Mouse (Mus musculus) pancreas, adult 10 weeks (tissue): ENCODE measurements around the gene A030003K21Rik. TPM values are rescaled to one million over a fixed set of nuclear protein-coding genes. Genes with fewer than 3 reads are reported as not detected.

Experiments used
- polyA plus RNA-seq: library from polyadenylated mRNA; stranded (reverse); fragments of 350-450 nt; fragmentation: Illumina TruSeq; extraction: RNeasy Lipid Tissue Mini Kit (QIAGEN cat#74804); gene quantifications from one replicate; pipeline ENCODE4 v1.2.3, GENCODE M21; 2015; ENCODE audit warnings: low read depth, low replicate concordance; ENCODE audit not compliant: insufficient read depth

A030003K21Rik gene
- polyA plus RNA-seq: not detected

GRCm38 (mm10) chr1:82943295-82943694 lies at the start of gene A030003K21Rik:
Gene A030003K21Rik (minus strand): TSS chr1:82943388.

GRCm38 (mm10) chr1:82959870-82960385 lies 16.7 kb upstream of the A030003K21Rik start, which contains the start of gene Gm47955:
Gene Gm47955 (plus strand): TSS chr1:82960286.

GRCm38 (mm10) chr1:82955913-82956312 lies 12.7 kb upstream of the A030003K21Rik start, which contains the start of gene Gm7544:
Gene Gm7544 (minus strand): TSS chr1:82956013.

GRCm38 (mm10) chr1:82931326-82931725 lies 11.9 kb downstream of the A030003K21Rik start, which contains the start of gene Gm6217:
Gene Gm6217 (minus strand): TSS chr1:82931399.

DNA sequence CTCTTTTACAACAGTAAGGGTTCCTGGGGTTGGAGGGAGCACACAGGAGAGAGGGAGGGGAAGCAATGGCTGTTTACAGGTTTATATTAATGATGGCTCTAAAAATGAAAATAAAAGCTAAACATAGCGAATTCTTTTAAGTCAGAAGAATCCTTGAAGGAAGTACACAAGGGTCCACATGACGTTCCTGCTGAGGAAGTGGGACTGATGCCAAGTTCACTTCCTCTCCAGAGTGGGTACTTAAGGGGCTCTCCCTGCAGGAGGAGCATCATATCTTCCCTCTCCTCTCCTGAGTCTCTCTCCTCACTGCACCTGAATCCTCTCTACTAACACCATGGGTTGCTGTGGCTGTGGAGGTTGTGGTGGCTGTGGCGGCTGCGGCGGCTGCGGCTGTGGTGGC lies 18.5 kb downstream of the A030003K21Rik start, which contains the start of gene A030014E15Rik:
A030014E15Rik (plus strand) TSS at position 268 of the 400 bp plus-strand sequence.

DNA sequence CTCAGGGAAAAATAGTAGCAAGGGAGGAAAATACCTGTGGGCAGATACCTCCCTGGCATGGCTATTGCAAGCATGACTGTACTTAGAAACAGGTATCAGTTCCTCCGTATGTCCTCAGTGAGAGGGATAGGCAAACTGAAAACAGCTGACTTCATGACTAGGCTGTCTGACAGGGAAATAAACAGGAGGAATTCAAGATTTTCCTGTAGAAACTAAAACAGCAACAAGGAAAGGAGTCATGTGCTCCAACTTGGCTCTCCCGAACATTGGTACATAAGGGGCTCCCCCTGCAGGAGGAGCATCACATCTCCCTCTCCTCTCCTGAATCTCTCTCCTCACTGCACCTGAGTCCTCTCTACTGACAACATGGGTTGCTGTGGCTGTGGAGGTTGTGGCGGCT lies 30.2 kb downstream of the A030003K21Rik start, which contains the start of gene A030005L19Rik:
A030005L19Rik (plus strand) TSS at position 301 of the 400 bp plus-strand sequence.

Other genes with a start within 250 kb of the A030003K21Rik start
- 30.1 TPM for gene Mff, start 218.5 kb downstream of the A030003K21Rik start, polyA plus RNA-seq
- not detected for gene Tm4sf20, start 174.9 kb downstream of the A030003K21Rik start, polyA plus RNA-seq
- gene Gm47791, start 172.1 kb downstream of the A030003K21Rik start, polyA plus RNA-seq: not detected
- gene Agfg1, start 103.9 kb downstream of the A030003K21Rik start, polyA plus RNA-seq: 3.6 TPM
- gene A030005L19Rik, start 30.1 kb downstream of the A030003K21Rik start, polyA plus RNA-seq: not detected
- gene A030014E15Rik, start 18.5 kb downstream of the A030003K21Rik start, polyA plus RNA-seq: not detected
- not detected for gene Gm6217, start 12.0 kb downstream of the A030003K21Rik start, polyA plus RNA-seq
- not detected for gene Gm7544, start 12.6 kb upstream of the A030003K21Rik start, polyA plus RNA-seq
- gene Gm47955, start 16.9 kb upstream of the A030003K21Rik start, polyA plus RNA-seq: not detected
- gene Gm47959, start 57.2 kb upstream of the A030003K21Rik start, polyA plus RNA-seq: not detected
- not detected for gene Slc19a3, start 95.1 kb upstream of the A030003K21Rik start, polyA plus RNA-seq
- gene Krtap28-10, start 99.1 kb upstream of the A030003K21Rik start, polyA plus RNA-seq: not detected
- not detected for gene Gm47969, start 101.5 kb upstream of the A030003K21Rik start, polyA plus RNA-seq
- not detected for gene A030005K14Rik, start 116.0 kb upstream of the A030003K21Rik start, polyA plus RNA-seq
- not detected for gene Krtap28-13, start 117.5 kb upstream of the A030003K21Rik start, polyA plus RNA-seq
- not detected for gene Ccl20, start 173.4 kb upstream of the A030003K21Rik start, polyA plus RNA-seq
- gene Daw1, start 216.4 kb upstream of the A030003K21Rik start, polyA plus RNA-seq: not detected